Mouse (Mus musculus): ENCODE results near the gene Lamc2.
"Not testable (repeated sequence)": the region's sequence is repeated elsewhere in the genome, so short reads cannot be mapped to it uniquely, and the experiment has no call there.

Gene Lamc2

GRCm38 (mm10) chr1:153094226-153095076 is 91.8 kb downstream of the Lamc2 start:
- DNase-seq, result no peak

- no peak for DNase-seq
Measured at GRCm38 (mm10) chr1:153093581-153093980, 92.7 kb downstream of the Lamc2 start.

- no peak for DNase-seq
Measured at GRCm38 (mm10) chr1:153093172-153093571, 93.1 kb downstream of the Lamc2 start.

DNA sequence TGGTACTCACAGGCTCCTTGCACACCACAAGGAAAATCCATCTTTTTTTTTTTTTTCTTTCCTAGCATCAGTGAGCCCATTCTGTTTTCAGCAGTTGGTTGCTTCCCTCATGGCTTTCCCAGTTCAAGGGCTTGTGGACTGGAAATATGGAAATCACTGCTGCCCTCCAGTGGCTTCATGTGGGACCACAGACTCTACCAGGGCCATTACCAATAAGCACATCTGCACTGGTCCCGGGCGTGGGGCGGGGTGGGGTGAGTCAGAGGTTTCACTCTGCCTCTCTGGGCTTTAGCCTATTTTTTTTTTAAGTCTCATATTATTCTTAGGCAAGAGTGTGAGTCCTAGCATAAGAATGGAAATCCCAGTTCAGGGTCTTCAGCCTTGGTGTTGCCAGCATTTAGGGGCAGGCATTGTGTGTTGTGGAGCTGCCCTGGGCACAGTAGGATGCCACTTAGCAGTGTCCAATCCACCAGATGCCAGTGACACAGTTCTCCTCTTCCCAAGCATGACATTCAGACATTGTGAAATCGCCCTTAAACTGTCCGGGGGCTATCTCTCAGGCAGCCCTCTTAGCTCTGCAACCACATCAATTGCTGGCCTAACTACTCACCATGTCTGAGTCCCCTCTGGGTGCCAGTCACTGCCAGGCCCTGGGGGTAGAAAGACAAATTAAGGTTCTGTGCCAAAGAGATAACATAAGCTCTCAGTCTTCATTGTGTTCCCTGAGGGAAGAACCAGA is 93.8 kb downstream of the Lamc2 start:
- DNase-seq, result peak; percentile 77

GRCm38 (mm10) chr1:153091438-153092236 is 94.6 kb downstream of the Lamc2 start:
- no peak for DNase-seq

DNA sequence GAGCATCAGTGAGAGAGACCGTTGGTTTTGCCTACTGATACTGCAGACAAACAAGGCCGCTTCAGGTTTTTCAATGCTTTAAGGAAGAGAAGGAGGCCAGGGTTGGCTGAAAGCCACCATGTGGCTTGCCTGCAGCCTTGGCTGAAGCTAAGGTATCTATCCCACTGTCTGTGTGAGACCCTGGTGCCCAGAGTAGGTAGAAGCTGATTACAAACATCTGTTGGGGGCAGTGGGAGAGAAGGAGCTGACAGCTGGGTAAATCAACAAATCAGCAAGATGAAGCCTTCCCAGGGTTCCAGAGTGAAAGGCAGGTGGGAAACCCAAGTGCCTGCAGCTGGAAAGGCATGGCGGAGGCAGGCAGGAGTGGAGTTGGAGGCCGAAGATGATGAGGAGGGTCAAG is 95.4 kb downstream of the Lamc2 start:
- DNase-seq, result no peak

- DNase-seq, result no peak
Measured at GRCm38 (mm10) chr1:153090081-153090480, 96.2 kb downstream of the Lamc2 start.

GRCm38 (mm10) chr1:153087771-153088170 is 98.5 kb downstream of the Lamc2 start:
- no peak for DNase-seq

GRCm38 (mm10) chr1:153085198-153085597 is 101.0 kb downstream of the Lamc2 start:
- DNase-seq, result no peak

GRCm38 (mm10) chr1:153084191-153084590 is 102.1 kb downstream of the Lamc2 start:
- DNase-seq, result peak; percentile 75

- not testable (repeated sequence) for DNase-seq
Measured at GRCm38 (mm10) chr1:153083233-153083632, 103.0 kb downstream of the Lamc2 start.

- DNase-seq, result no peak
Measured at GRCm38 (mm10) chr1:153075955-153076354, 110.3 kb downstream of the Lamc2 start.

DNA sequence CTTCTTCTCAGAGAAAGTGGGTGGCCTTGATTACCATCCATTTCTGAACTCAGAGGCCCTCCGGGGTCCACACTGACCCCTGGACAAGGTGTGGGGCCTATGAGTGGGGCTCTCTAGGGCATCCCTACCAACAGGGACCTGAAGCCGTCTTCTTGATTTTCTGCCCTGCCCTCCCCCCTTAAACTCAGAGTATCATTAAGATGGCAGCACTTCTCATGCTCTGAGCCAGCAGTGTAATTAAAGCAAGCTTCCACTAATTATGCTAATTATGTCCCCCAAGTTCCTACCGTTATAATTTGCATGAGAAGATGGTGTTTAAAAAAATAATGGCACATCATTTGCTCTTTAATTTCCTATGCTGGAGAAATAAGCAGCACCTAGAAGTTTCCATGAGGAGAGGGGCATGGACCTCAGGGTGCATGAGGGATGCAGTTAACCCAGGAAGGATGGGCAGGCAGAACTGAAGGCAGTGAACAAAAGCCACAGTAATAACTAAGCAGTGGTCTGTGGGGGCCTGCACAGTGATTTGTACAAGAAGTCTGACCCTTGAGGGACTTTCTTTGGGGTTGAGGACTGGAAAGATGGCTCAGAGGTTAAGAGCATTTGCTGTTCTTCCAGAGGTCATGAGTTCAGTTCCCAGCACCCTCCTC is 111.0 kb downstream of the Lamc2 start:
- DNase-seq, result no peak

GRCm38 (mm10) chr1:153073441-153073840 is 112.8 kb downstream of the Lamc2 start:
- no peak for DNase-seq
